Mouse (Mus musculus) stomach, embryonic 16.5 days (tissue): ENCODE data around the gene Rgl3. TPM values are rescaled to one million over a fixed set of nuclear protein-coding genes. Genes with fewer than 3 reads are reported as not detected.

ENCODE experiments used
- ATAC-seq: fragments of 200-750 bp; cut with Nextera tagmentation; 2 replicates; pipeline ENCODE4 v1.8.0; 2017; ENCODE audit warnings: moderate number of reproducible peaks, moderate TSS enrichment; ENCODE audit not compliant: insufficient read depth, low FRiP score
- H3K27ac ChIP-seq: fragments of 300-500 bp; sonication (generic); 2 replicates; pipeline ENCODE4 v1.5.1; 2014; ENCODE audit warnings: low read length
- H3K27me3 ChIP-seq: fragments of 300-500 bp; sonication (generic); 2 replicates; pipeline ENCODE4 v1.6.1; 2014; ENCODE audit warnings: low read length, control low read depth, mixed read lengths; ENCODE audit not compliant: control insufficient read depth, insufficient read depth
- H3K36me3 ChIP-seq: fragments of 300-500 bp; sonication (generic); 2 replicates; pipeline ENCODE4 v1.6.1; 2014; ENCODE audit warnings: low read length; ENCODE audit not compliant: control insufficient read depth, insufficient read depth
- H3K4me1 ChIP-seq: fragments of 300-500 bp; sonication (generic); 2 replicates; pipeline ENCODE4 v1.6.1; 2014; ENCODE audit warnings: low read length, control low read depth, mixed read lengths; ENCODE audit not compliant: control insufficient read depth, insufficient read depth
- H3K4me2 ChIP-seq: fragments of 300-500 bp; sonication (generic); 2 replicates; pipeline ENCODE4 v1.6.1; 2014; ENCODE audit warnings: low read depth, low read length, mixed read lengths
- H3K4me3 ChIP-seq: fragments of 300-500 bp; sonication (generic); replicated peaks from 2 replicates; pipeline ENCODE4 v1.5.1; 2014; ENCODE audit warnings: mild to moderate bottlenecking, low read length
- H3K9ac ChIP-seq: fragments of 300-500 bp; sonication (generic); 2 replicates; pipeline ENCODE4 v1.6.1; 2014; ENCODE audit warnings: low read length
- H3K9me3 ChIP-seq: fragments of 300-500 bp; sonication (generic); replicated peaks from 2 replicates; pipeline ENCODE4 v1.6.1; 2016; ENCODE audit warnings: low read length, control low read depth; ENCODE audit not compliant: control insufficient read depth
- WGBS: fragments of 180-500 bp; shearing (Covaris S2); extraction: QIAGEN DNeasy Blood & Tissue Kit; methylation state at CpG from one replicate; pipeline ENCODE4 v1.1.7; 2014; 5-methylcytosine and 5-hydroxymethylcytosine counted together
- polyA plus RNA-seq: library from polyadenylated mRNA; unstranded; fragments of >200 nt; fragmentation: Nextera tagmentation; extraction: Ambion mirVana; gene quantifications from 2 replicates; pipeline ENCODE4 v1.2.1, GENCODE M21; 2015

The Rgl3 gene
- polyA plus RNA-seq, 1 experiment from 2014 or later: 6.2 TPM

GRCm38 (mm10) chr9:21963417-21963816 lies 25.8 kb downstream of the Rgl3 start, which contains the start of gene Epor:
Gene Epor, minus strand, starts transcription at chr9:21963506.
- peak within 1 kb of the TSS; percentile 64 for H3K9ac ChIP-seq
- peak within 1 kb of the TSS; percentile 45 for H3K4me3 ChIP-seq
- H3K4me1 ChIP-seq: peaks cover 28% of the 10 kb centered on the region
- ATAC-seq: peak; percentile 57; the same call in 1 of the 2 replicates
- H3K27me3 ChIP-seq: peaks cover 20% of the 10 kb centered on the region
- WGBS: 19% methylated on average over 8 of the region's 8 CpGs
- H3K9me3 ChIP-seq: no peaks in the 10 kb centered on the region
- H3K36me3 ChIP-seq: no peaks in the 10 kb centered on the region
- H3K27ac ChIP-seq: no peak within 1 kb of the TSS
- H3K4me2 ChIP-seq: peak within 1 kb of the TSS; percentile 69

DNA sequence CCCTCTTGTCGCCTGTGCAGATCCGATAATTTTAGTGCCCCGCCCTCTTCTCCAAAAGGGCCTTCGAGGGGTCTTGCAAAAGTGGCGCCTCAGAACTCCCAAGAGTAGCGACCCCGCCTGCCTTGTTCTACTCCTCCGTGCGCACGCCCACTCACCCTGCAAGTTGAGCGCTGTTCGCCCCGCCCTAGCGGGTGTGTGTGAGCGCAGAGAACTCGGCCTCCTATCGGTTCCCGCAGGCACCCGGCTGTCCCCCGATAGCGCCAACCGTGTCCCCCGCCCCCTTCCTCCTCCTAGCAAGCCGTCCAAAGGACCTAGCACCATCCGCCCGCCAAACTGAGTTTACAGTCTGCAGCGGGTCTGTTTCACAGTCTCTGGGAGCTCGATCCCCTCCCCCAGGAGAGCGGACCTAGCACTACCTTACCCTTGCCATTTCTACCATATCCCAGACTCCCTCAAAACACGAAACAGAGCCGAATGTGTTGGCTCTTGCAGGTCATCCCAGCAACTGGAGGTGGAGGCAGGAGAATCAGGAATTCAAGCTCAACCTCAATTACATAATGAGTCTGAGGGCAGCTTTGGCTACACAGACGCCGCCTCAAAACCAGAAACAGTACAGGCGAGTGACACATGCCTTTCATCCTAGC lies 26.7 kb downstream of the Rgl3 start:
- no peaks in the 10 kb centered on the region for H3K36me3 ChIP-seq
- H3K27ac ChIP-seq: no peak overlapping the region
- H3K9ac ChIP-seq: peak overlapping the region; percentile 64
- ATAC-seq: peak; percentile 81
- peak overlapping the region; percentile 69 for H3K4me2 ChIP-seq
- no peaks in the 10 kb centered on the region for H3K9me3 ChIP-seq
- 4% methylated on average over 34 of the region's 34 CpGs for WGBS
- peaks cover 20% of the 10 kb centered on the region for H3K27me3 ChIP-seq
- H3K4me3 ChIP-seq: peak overlapping the region; percentile 45
- peaks cover 28% of the 10 kb centered on the region for H3K4me1 ChIP-seq

DNA sequence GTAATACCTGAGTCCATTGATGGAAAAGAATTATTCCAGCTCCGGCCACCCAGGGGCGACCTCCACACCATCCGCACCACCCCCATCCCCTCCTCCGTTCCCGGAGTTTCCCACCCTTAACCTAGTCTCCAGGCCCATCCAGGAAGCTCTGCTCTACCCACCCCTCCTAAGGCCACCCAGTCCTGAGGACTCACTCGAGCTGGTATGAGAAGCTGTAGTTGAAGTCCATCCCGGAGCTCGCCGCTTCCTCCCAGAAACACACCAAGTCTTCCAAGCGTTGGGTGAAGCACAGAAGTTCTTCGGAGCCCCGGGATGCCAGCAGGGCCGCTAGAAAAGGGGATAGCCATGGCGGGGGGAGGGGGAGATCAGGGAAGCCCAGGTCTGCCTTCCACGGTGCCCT lies 27.2 kb downstream of the Rgl3 start:
- under 1% methylated on average over 15 of the region's 15 CpGs for WGBS
- peak overlapping the region; percentile 69 for H3K4me2 ChIP-seq
- no peaks in the 10 kb centered on the region for H3K9me3 ChIP-seq
- ATAC-seq: no peak
- peaks cover 28% of the 10 kb centered on the region for H3K4me1 ChIP-seq
- H3K9ac ChIP-seq: peak overlapping the region; percentile 64
- peak overlapping the region; percentile 45 for H3K4me3 ChIP-seq
- peaks cover 20% of the 10 kb centered on the region for H3K27me3 ChIP-seq
- no peak overlapping the region for H3K27ac ChIP-seq
- H3K36me3 ChIP-seq: no peaks in the 10 kb centered on the region

- WGBS: 3% methylated on average over 35 of the region's 35 CpGs
- peak overlapping the region; percentile 64; the same call in 1 of the 2 replicates for H3K9ac ChIP-seq
- H3K4me1 ChIP-seq: peaks cover 28% of the 10 kb centered on the region
- peaks cover 20% of the 10 kb centered on the region for H3K27me3 ChIP-seq
- no peak overlapping the region for H3K27ac ChIP-seq
- H3K9me3 ChIP-seq: no peaks in the 10 kb centered on the region
- ATAC-seq: no peak
- no peaks in the 10 kb centered on the region for H3K36me3 ChIP-seq
- peak overlapping the region; percentile 69 for H3K4me2 ChIP-seq
- peak overlapping the region; percentile 45 for H3K4me3 ChIP-seq
Measured at GRCm38 (mm10) chr9:21961366-21961980, 27.8 kb downstream of the Rgl3 start.

DNA sequence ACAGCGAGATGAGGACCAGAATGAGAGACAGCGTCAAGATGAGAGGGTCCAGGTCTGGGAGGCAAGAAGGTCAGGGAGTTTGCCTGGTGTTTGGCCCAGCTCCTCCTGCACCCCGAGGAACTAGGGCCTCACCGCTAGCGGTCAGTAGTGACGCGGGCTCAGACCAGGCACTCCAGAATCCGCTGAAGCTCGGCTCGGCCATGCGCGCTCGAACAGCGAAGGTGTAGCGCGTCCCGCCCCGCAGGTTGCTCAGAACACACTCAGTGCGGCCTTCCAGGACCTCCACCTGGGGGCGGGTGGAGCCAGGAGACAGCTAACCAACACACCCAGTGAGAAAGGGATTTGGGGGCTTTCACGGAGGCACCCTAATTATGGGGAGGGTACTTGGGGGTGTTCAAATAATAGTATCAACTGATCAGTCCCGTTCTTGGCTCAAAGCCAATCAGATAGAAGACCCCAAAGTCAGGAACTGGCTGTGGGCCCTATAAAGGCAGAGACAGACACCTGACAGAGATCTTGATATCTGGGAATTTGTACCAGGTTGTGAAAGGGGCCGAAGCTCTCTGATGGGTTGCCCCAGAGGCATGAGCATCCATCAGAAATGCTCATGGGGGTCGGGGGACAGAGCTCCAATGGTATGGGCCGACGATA lies 28.6 kb downstream of the Rgl3 start:
- Histone ChIP-seq H3K9ac (no peak overlapping the region), H3K4me3 (peak overlapping the region; percentile 45; the same call in 1 of the 2 replicates), H3K4me2 (peak overlapping the region; percentile 69; the same call in 1 of the 2 replicates), H3K36me3 (no peaks in the 10 kb centered on the region), H3K27me3 (peaks cover 20% of the 10 kb centered on the region), H3K9me3 (no peaks in the 10 kb centered on the region), H3K4me1 (peaks cover 31% of the 10 kb centered on the region), H3K27ac (no peak overlapping the region)
- 13% methylated on average over 26 of the region's 26 CpGs for WGBS
- no peak for ATAC-seq

DNA sequence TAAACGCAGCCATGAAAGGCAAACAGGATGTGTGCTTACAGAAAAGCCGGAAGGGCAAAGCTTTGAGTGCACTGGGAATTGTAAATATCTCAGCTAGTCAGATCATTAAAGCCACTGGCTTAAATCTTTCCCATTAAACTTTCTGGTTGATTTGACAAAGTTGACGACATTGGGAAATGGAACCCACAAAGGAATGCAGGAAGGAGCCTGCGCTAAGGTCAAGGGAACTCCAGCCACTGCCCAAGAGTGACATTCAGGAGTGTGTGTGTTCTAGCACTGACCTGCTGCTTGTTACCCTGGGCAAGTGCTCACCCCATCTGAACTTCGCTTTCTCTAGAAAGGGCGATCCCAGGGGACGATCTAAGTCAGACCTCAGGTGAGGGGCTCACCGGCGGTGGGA lies 29.1 kb downstream of the Rgl3 start:
- Histone ChIP-seq H3K27ac (no peak overlapping the region), H3K4me1 (peaks cover 31% of the 10 kb centered on the region), H3K27me3 (peaks cover 20% of the 10 kb centered on the region), H3K9me3 (no peaks in the 10 kb centered on the region), H3K4me2 (no peak overlapping the region), H3K4me3 (no peak overlapping the region), H3K9ac (no peak overlapping the region), H3K36me3 (no peaks in the 10 kb centered on the region)
- ATAC-seq: no peak
- WGBS: 50% methylated on average over 9 of the region's 9 CpGs

DNA sequence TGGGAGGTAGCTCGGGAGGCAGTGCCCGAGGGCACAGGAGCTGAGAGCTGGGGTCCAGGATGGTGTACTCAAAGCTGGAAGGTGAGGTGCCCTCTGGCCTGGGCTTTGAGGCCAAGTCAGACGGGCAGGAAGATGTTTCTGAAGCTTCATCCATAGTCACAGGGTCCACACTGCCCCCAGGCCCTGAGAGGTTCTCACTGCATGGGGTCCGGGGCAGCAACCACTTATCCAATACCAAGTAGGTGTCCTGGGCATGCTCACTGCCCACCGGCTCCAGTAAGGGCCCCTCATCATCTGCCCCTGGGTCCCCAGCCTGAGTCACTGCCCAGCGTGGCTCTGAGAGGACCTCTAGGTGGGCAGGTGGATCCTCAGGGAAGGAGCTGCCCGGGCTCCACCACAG lies 30.0 kb downstream of the Rgl3 start:
- H3K9ac ChIP-seq: no peak overlapping the region

GRCm38 (mm10) chr9:21958372-21958771 lies 30.9 kb downstream of the Rgl3 start:
- Histone ChIP-seq H3K4me2 (no peak overlapping the region), H3K9me3 (no peaks in the 10 kb centered on the region), H3K27ac (no peak overlapping the region), H3K4me3 (no peak overlapping the region), H3K4me1 (peaks cover 27% of the 10 kb centered on the region), H3K9ac (no peak overlapping the region), H3K36me3 (no peaks in the 10 kb centered on the region), H3K27me3 (peaks cover 20% of the 10 kb centered on the region)
- 76% methylated on average over 5 of the region's 5 CpGs for WGBS
- ATAC-seq: no peak

More for the DNA sequence above, 30.0 kb downstream of the Rgl3 start:
- H3K27ac ChIP-seq: no peak overlapping the region
- H3K4me2 ChIP-seq: no peak overlapping the region
- no peaks in the 10 kb centered on the region for H3K36me3 ChIP-seq
- 87% methylated on average over 7 of the region's 7 CpGs for WGBS
- no peaks in the 10 kb centered on the region for H3K9me3 ChIP-seq
- H3K4me3 ChIP-seq: no peak overlapping the region
- H3K27me3 ChIP-seq: peaks cover 20% of the 10 kb centered on the region
- peaks cover 31% of the 10 kb centered on the region for H3K4me1 ChIP-seq
- no peak for ATAC-seq
